Mouse (Mus musculus) lung, adult 2 months (tissue): ENCODE data around the gene Nt5c1a.

ENCODE experiments used
- CTCF ChIP-seq: fragments of 200-500 bp; IDR thresholded peaks from 2 replicates; pipeline ENCODE4 v1.5.1; 2011; ENCODE audit warnings: mild to moderate bottlenecking, low read length, control low read depth; ENCODE audit not compliant: insufficient read depth
- POLR2A ChIP-seq: fragments of 200-500 bp; IDR thresholded peaks from 2 replicates; pipeline ENCODE4 v1.6.1; 2011; ENCODE audit warnings: low read depth, mild to moderate bottlenecking, control low read depth, low read length, borderline replicate concordance; ENCODE audit errors: extremely low read depth

- TF ChIP-seq CTCF: no peak
- no peak for TF ChIP-seq POLR2A
Measured at GRCm38 (mm10) chr4:123225718-123226403, 24.6 kb downstream of the Nt5c1a start.
